Mouse (Mus musculus) heart, embryonic 14.5 days (tissue): Measurements from ENCODE around the gene Syne3. TPM values are rescaled to one million over a fixed set of nuclear protein-coding genes. Genes with fewer than 3 reads are reported as not detected.

ENCODE experiments used
- ATAC-seq: fragments of 200-750 bp; cut with Nextera tagmentation; 2 replicates; pipeline ENCODE4 v1.8.0; 2017; ENCODE audit warnings: low read depth, moderate TSS enrichment; ENCODE audit not compliant: insufficient number of reproducible peaks, insufficient read depth, low FRiP score
- H3K27ac ChIP-seq, 2 experiments: fragments of 200-500 bp in 1 of 2; fragments of 300-500 bp in 1 of 2; sonication (generic) in 1 of 2; replicated peaks in 1 of 2; 2 replicates each; pipeline ENCODE4 v1.5.1; 2012 to 2014; ENCODE audit warnings: low read depth in 2 of 2, low read length in 2 of 2, control low read depth in 1 of 2, mild to moderate bottlenecking in 1 of 2, mixed read lengths in 1 of 2; ENCODE audit not compliant: control insufficient read depth in 1 of 2, insufficient read depth in 1 of 2
- H3K27me3 ChIP-seq: fragments of 300-500 bp; sonication (generic); 2 replicates; pipeline ENCODE4 v1.6.1; 2014; ENCODE audit warnings: mild to moderate bottlenecking, low read length, control low read depth; ENCODE audit not compliant: control insufficient read depth, insufficient read depth
- H3K36me3 ChIP-seq: fragments of 300-500 bp; sonication (generic); 2 replicates; pipeline ENCODE4 v1.6.1; 2014; ENCODE audit warnings: mild to moderate bottlenecking, control low read depth, low read length, mixed read lengths; ENCODE audit not compliant: control insufficient read depth, insufficient read depth
- H3K4me1 ChIP-seq, 2 experiments: fragments of 200-500 bp in 1 of 2; fragments of 300-500 bp in 1 of 2; sonication (generic) in 1 of 2; 2 replicates each; pipeline ENCODE4 v1.6.1; 2012 to 2014; ENCODE audit warnings: low read length in 2 of 2, control low read depth in 1 of 2, mixed read lengths in 1 of 2; ENCODE audit not compliant: control insufficient read depth in 2 of 2, insufficient read depth in 2 of 2
- H3K4me2 ChIP-seq: fragments of 300-500 bp; sonication (generic); 2 replicates; pipeline ENCODE4 v1.6.1; 2014; ENCODE audit warnings: mild to moderate bottlenecking, low read length
- H3K4me3 ChIP-seq, 2 experiments: fragments of 200-500 bp in 1 of 2; fragments of 300-500 bp in 1 of 2; sonication (generic) in 1 of 2; 2 replicates each; pipeline ENCODE4 v1.5.1; 2012 to 2014; ENCODE audit warnings: low read length in 2 of 2, mild to moderate bottlenecking in 2 of 2, control low read depth in 1 of 2, low read depth in 1 of 2, moderate library complexity in 1 of 2; ENCODE audit not compliant: control insufficient read depth in 1 of 2, insufficient read depth in 1 of 2
- H3K9ac ChIP-seq: fragments of 300-500 bp; sonication (generic); 2 replicates; pipeline ENCODE4 v1.6.1; 2014; ENCODE audit warnings: mild to moderate bottlenecking, low read length
- H3K9me3 ChIP-seq: fragments of 300-500 bp; sonication (generic); 2 replicates; pipeline ENCODE4 v1.6.1; 2016; ENCODE audit warnings: low read length, control low read depth; ENCODE audit not compliant: control insufficient read depth
- WGBS: fragments of 180-500 bp; shearing (Covaris S2); extraction: QIAGEN DNeasy Blood & Tissue Kit; methylation state at CpG from one replicate; pipeline ENCODE4 v1.1.7; 2014; 5-methylcytosine and 5-hydroxymethylcytosine counted together
- polyA plus RNA-seq: library from polyadenylated mRNA; unstranded; fragments of >200 nt; fragmentation: Nextera tagmentation; extraction: Ambion mirVana; gene quantifications from 2 replicates; pipeline ENCODE4 v1.2.1, GENCODE M21; 2014

Gene Syne3
- polyA plus RNA-seq, 1 experiment from 2014 or later: 0.93 TPM

GRCm38 (mm10) chr12:105012314-105012713 is 2.7 kb upstream of the Syne3 start:
- H3K4me2 ChIP-seq: no peak overlapping the region
- no peak overlapping the region for H3K27ac ChIP-seq
- H3K4me3 ChIP-seq: no peak overlapping the region
- 90% methylated on average over 4 of the region's 4 CpGs for WGBS
- H3K36me3 ChIP-seq: no peaks in the 10 kb centered on the region
- no peak overlapping the region for H3K9ac ChIP-seq
- no peaks in the 10 kb centered on the region for H3K9me3 ChIP-seq
- ATAC-seq: no peak
- peaks cover 33% of the 10 kb centered on the region for H3K27me3 ChIP-seq
- H3K4me1 ChIP-seq: peaks cover 19% of the 10 kb centered on the region in 2 experiments

GRCm38 (mm10) chr12:105011589-105011988 is 2.0 kb upstream of the Syne3 start:
- H3K27me3 ChIP-seq: peaks cover 33% of the 10 kb centered on the region
- no peak overlapping the region for H3K9ac ChIP-seq
- ATAC-seq: no peak
- peaks cover 19% of the 10 kb centered on the region in 2 experiments for H3K4me1 ChIP-seq
- H3K36me3 ChIP-seq: no peaks in the 10 kb centered on the region
- WGBS: 82% methylated on average over 1 of the region's 1 CpGs
- H3K4me2 ChIP-seq: no peak overlapping the region
- H3K27ac ChIP-seq: no peak overlapping the region
- no peak overlapping the region for H3K4me3 ChIP-seq
- no peaks in the 10 kb centered on the region for H3K9me3 ChIP-seq

- no peak for ATAC-seq
- Histone ChIP-seq H3K27ac (no peak overlapping the region), H3K4me2 (peak overlapping the region; percentile 80), H3K9me3 (no peaks in the 10 kb centered on the region), H3K4me3 (peak overlapping the region; percentile 56 to 64), H3K36me3 (no peaks in the 10 kb centered on the region), H3K9ac (peak overlapping the region; percentile 72), H3K27me3 (peaks cover 33% of the 10 kb centered on the region), H3K4me1 (peaks cover 19% of the 10 kb centered on the region in 2 experiments)
- 21% methylated on average over 9 of the region's 9 CpGs for WGBS
Measured at GRCm38 (mm10) chr12:105010213-105010790, 693 bp upstream of the Syne3 start.

- ATAC-seq: peak; percentile 53
- H3K36me3 ChIP-seq: no peaks in the 10 kb centered on the region
Measured at GRCm38 (mm10) chr12:105008752-105009178, 844 bp downstream of the Syne3 start.

GRCm38 (mm10) chr12:105008150-105008549 is 1.5 kb downstream of the Syne3 start:
- Histone ChIP-seq H3K36me3 (no peaks in the 10 kb centered on the region), H3K27ac (no peak overlapping the region), H3K9ac (0 out of 2 replicates have a peak overlapping the region, but pooled peaks have one; percentile 45), H3K4me3 (peak overlapping the region in 1 of 2 experiments; percentile 64; a peak in 2 of 4 replicates), H3K4me1 (peaks cover 15 to 16% of the 10 kb centered on the region in 2 experiments), H3K9me3 (no peaks in the 10 kb centered on the region), H3K4me2 (peak overlapping the region; percentile 80), H3K27me3 (peaks cover 31% of the 10 kb centered on the region)
- no peak for ATAC-seq
- 59% methylated on average over 2 of the region's 2 CpGs for WGBS

More at GRCm38 (mm10) chr12:105008752-105009178, 844 bp downstream of the Syne3 start:
- Histone ChIP-seq H3K9me3 (no peaks in the 10 kb centered on the region), H3K27me3 (peaks cover 31% of the 10 kb centered on the region), H3K27ac (no peak overlapping the region), H3K9ac (peak overlapping the region; percentile 72), H3K4me1 (peaks cover 19% of the 10 kb centered on the region in 2 experiments), H3K4me2 (peak overlapping the region; percentile 80), H3K4me3 (peak overlapping the region; percentile 56 to 64)
- WGBS: 0% methylated on average over 13 of the region's 13 CpGs

GRCm38 (mm10) chr12:105005715-105005972 is 4.0 kb downstream of the Syne3 start:
- Histone ChIP-seq H3K27me3 (peaks cover 21% of the 10 kb centered on the region), H3K4me1 (peaks cover 18 to 19% of the 10 kb centered on the region in 2 experiments)
- WGBS: 68% methylated on average over 2 of the region's 2 CpGs

GRCm38 (mm10) chr12:105004956-105005714 is 4.5 kb downstream of the Syne3 start:
- H3K4me1 ChIP-seq: peaks cover 15 to 20% of the 10 kb centered on the region in 2 experiments
- H3K27me3 ChIP-seq: peaks cover 16% of the 10 kb centered on the region
- H3K4me2 ChIP-seq: no peak overlapping the region
- no peaks in the 10 kb centered on the region for H3K36me3 ChIP-seq
- H3K4me3 ChIP-seq: no peak overlapping the region
- 77% methylated on average over 22 of the region's 22 CpGs for WGBS
- no peak for ATAC-seq
- no peaks in the 10 kb centered on the region for H3K9me3 ChIP-seq
- no peak overlapping the region for H3K27ac ChIP-seq
- H3K9ac ChIP-seq: no peak overlapping the region

More at GRCm38 (mm10) chr12:105005715-105005972, 4.0 kb downstream of the Syne3 start:
- no peaks in the 10 kb centered on the region for H3K9me3 ChIP-seq
- no peak overlapping the region for H3K4me2 ChIP-seq
- H3K27ac ChIP-seq: no peak overlapping the region
- no peak overlapping the region for H3K4me3 ChIP-seq
- H3K9ac ChIP-seq: no peak overlapping the region
- no peaks in the 10 kb centered on the region for H3K36me3 ChIP-seq
- no peak for ATAC-seq
